Mouse (Mus musculus) kidney, adult 2 months (tissue): ENCODE results near the gene Dgki.

Experiments
- CTCF ChIP-seq: fragments of 200-500 bp; conservative IDR thresholded peaks from 2 replicates; pipeline ENCODE4 v1.5.1; 2011; ENCODE audit warnings: low read depth, mild to moderate bottlenecking, control low read depth, low read length, moderate library complexity, mixed read lengths; ENCODE audit not compliant: insufficient read depth, insufficient read length
- POLR2A ChIP-seq: fragments of 200-500 bp; IDR thresholded peaks from one replicate; pipeline ENCODE4 v1.6.1; 2011; ENCODE audit warnings: low read depth, low read length, control low read depth

DNA sequence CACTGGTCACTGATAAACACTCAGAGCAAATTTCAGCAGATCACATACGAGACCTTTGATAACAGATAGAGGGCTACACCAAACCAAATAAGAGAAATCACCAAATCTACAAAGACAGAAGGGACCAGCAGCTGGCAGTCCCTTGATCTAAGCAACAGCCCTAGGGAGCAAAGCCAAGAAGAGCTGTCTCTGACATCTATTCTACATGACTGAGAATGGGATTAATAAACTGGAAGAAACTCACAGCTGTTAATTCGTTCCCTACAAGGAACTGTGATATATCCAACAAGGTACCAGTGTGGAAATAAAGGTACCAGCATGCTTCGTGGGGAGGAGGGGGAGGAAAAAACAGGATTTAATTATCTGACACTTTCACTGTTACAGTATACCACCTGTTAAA lies 349.3 kb downstream of the Dgki start:
- TF ChIP-seq CTCF (no peak), POLR2A (no peak)
